Comparison of ENCODE assay signal across 24 mouse cellular contexts in genomic region chr9:74982193-74982592, GRCm38 (mm10). TPM values are rescaled to one million over a fixed set of nuclear protein-coding genes. Genes with fewer than 3 reads are reported as not detected.
DNase-seq lines count a peak whose midpoint lies in the region; ATAC-seq and TF ChIP-seq lines count a peak whose summit lies in the region.
"Had no signal": no experiment of that assay in that cellular context is flagged by ENCODE, and none has a peak within 500 bp of the region (broad histone marks: within the 10 kb centered on the region; RNA-seq: fewer than 3 reads in every experiment).

No protein-coding gene starts in this region.

- peaks cover 18% of the 10 kb centered on the region for H3K4me1 ChIP-seq in heart, adult 2 months (ENCODE audit: control insufficient read depth, insufficient read depth, low read length)
- H3K4me1 ChIP-seq in heart, embryonic 11.5 days (ENCODE audit: control insufficient read depth, insufficient read depth, low read length), result peaks cover 6% of the 10 kb centered on the region
- peaks cover 25% of the 10 kb centered on the region for H3K4me1 ChIP-seq in heart, postnatal 0 days (ENCODE audit: control insufficient read depth, insufficient read depth)
- peaks cover 16% of the 10 kb centered on the region; the same call in 1 of the 2 replicates for H3K4me1 ChIP-seq in embryonic facial prominence, embryonic 14.5 days (ENCODE audit: control insufficient read depth, insufficient read depth, low read length)
- peaks cover 13% of the 10 kb centered on the region; the same call in 1 of the 2 replicates for H3K4me1 ChIP-seq in hindbrain, postnatal 0 days (ENCODE audit: insufficient read depth, low read length)
- H3K4me1 ChIP-seq: liver, embryonic 15.5 days; lung, embryonic 15.5 days had no signal

- H3K27ac ChIP-seq in heart, adult 2 months, result peak overlapping the region; percentile 71
- no peak overlapping the region for H3K27ac ChIP-seq in heart, embryonic 11.5 days (ENCODE audit: low read depth, low read length)
- peak overlapping the region; percentile 70 for H3K27ac ChIP-seq in heart, postnatal 0 days (ENCODE audit: low read depth)
- peak overlapping the region; percentile 6; the same call in 1 of the 2 replicates for H3K27ac ChIP-seq in embryonic facial prominence, embryonic 14.5 days (replicated peaks; ENCODE audit: low read depth, low read length)
- no peak overlapping the region for H3K27ac ChIP-seq in hindbrain, postnatal 0 days
- H3K27ac ChIP-seq: hindbrain, embryonic 10.5 days; hindbrain, embryonic 15.5 days; kidney, embryonic 15.5 days; liver, embryonic 15.5 days; lung, embryonic 15.5 days; midbrain, embryonic 10.5 days; midbrain, embryonic 15.5 days; neural tube, embryonic 15.5 days had no signal

- TF ChIP-seq EP300 in heart, adult 2 months (IDR thresholded peaks at IDR 0.05; ENCODE audit: insufficient read depth, low read depth, low read length), result no peak
- no peak for TF ChIP-seq EP300 in heart, postnatal 0 days (IDR thresholded peaks at IDR 0.05; ENCODE audit: low read depth)

- TF ChIP-seq POLR2A in heart, adult 2 months (IDR thresholded peaks at IDR 0.05; ENCODE audit: insufficient read depth, low read depth, low read length), result no peak

- intact Hi-C loops in heart, adult 2 months (cut with DNase I), result no loop called here

- no peak for ATAC-seq in heart, embryonic 11.5 days (replicated peaks; ENCODE audit: insufficient number of reproducible peaks, low FRiP score, low TSS enrichment)
- peak; percentile 52; the same call in 1 of the 2 replicates for ATAC-seq in heart, postnatal 0 days (ENCODE audit: insufficient read depth, low read depth)
- no peak for ATAC-seq in embryonic facial prominence, embryonic 14.5 days (ENCODE audit: low read depth)
- ATAC-seq in hindbrain, postnatal 0 days, result no peak
- ATAC-seq: forebrain, embryonic 16.5 days; midbrain, embryonic 15.5 days had no signal

- no peak overlapping the region for H3K4me3 ChIP-seq in heart, adult 2 months
- H3K4me3 ChIP-seq in heart, embryonic 11.5 days (ENCODE audit: low read depth, low read length), result no peak overlapping the region
- H3K4me3 ChIP-seq in heart, postnatal 0 days (ENCODE audit: low read depth, low read length), result no peak overlapping the region
- H3K4me3 ChIP-seq in embryonic facial prominence, embryonic 14.5 days (ENCODE audit: low read depth, low read length), result no peak overlapping the region
- no peak overlapping the region for H3K4me3 ChIP-seq in hindbrain, postnatal 0 days (ENCODE audit: low read length)
- H3K4me3 ChIP-seq: erythroblast, embryonic 14.5 days; hindbrain, embryonic 10.5 days; hindbrain, embryonic 15.5 days; kidney, embryonic 15.5 days; liver, embryonic 15.5 days; lung, embryonic 15.5 days; midbrain, embryonic 10.5 days; midbrain, embryonic 15.5 days; neural tube, embryonic 15.5 days had no signal

- no peak overlapping the region; the same call in 1 of the 2 replicates for H3K9ac ChIP-seq in heart, adult 2 months (ENCODE audit: low read depth, low read length)
- no peak overlapping the region for H3K9ac ChIP-seq in heart, embryonic 11.5 days (ENCODE audit: low read depth, low read length)
- no peak overlapping the region; the same call in 1 of the 2 replicates for H3K9ac ChIP-seq in heart, postnatal 0 days (replicated peaks; ENCODE audit: low read depth, low read length)
- no peak overlapping the region for H3K9ac ChIP-seq in embryonic facial prominence, embryonic 14.5 days (ENCODE audit: low read depth, low read length)
- H3K9ac ChIP-seq in hindbrain, postnatal 0 days (replicated peaks; ENCODE audit: low read length), result no peak overlapping the region
- H3K9ac ChIP-seq: hindbrain, embryonic 15.5 days; kidney, embryonic 15.5 days; liver, embryonic 15.5 days; lung, embryonic 15.5 days; midbrain, embryonic 15.5 days; neural tube, embryonic 15.5 days had no signal

- H3K27me3 ChIP-seq in heart, adult 2 months (ENCODE audit: control insufficient read depth, insufficient read depth, low read length), result no peaks in the 10 kb centered on the region
- no peaks in the 10 kb centered on the region for H3K27me3 ChIP-seq in heart, embryonic 11.5 days (ENCODE audit: control insufficient read depth, insufficient read depth, low read length)
- no peaks in the 10 kb centered on the region for H3K27me3 ChIP-seq in heart, postnatal 0 days (ENCODE audit: control insufficient read depth, insufficient read depth, low read length)
- no peaks in the 10 kb centered on the region for H3K27me3 ChIP-seq in embryonic facial prominence, embryonic 14.5 days (replicated peaks; ENCODE audit: control insufficient read depth, insufficient read depth, low read length)
- H3K27me3 ChIP-seq in hindbrain, postnatal 0 days (ENCODE audit: insufficient read depth, low read length), result no peaks in the 10 kb centered on the region
- H3K27me3 ChIP-seq: hindbrain, embryonic 15.5 days; kidney, embryonic 15.5 days; liver, embryonic 15.5 days; lung, embryonic 15.5 days; midbrain, embryonic 15.5 days; neural tube, embryonic 15.5 days had no signal

- H3K36me3 ChIP-seq in heart, adult 2 months (ENCODE audit: control insufficient read depth, insufficient read depth, low read length), result peaks cover 11% of the 10 kb centered on the region
- no peaks in the 10 kb centered on the region for H3K36me3 ChIP-seq in heart, embryonic 11.5 days (ENCODE audit: control insufficient read depth, insufficient read depth, low read length)
- H3K36me3 ChIP-seq in heart, postnatal 0 days (replicated peaks; ENCODE audit: control insufficient read depth, insufficient read depth, low read length), result no peaks in the 10 kb centered on the region
- no peaks in the 10 kb centered on the region for H3K36me3 ChIP-seq in embryonic facial prominence, embryonic 14.5 days (ENCODE audit: control insufficient read depth, insufficient read depth, low read length)
- H3K36me3 ChIP-seq in hindbrain, postnatal 0 days (ENCODE audit: insufficient read depth, low read length), result no peaks in the 10 kb centered on the region
- H3K36me3 ChIP-seq: hindbrain, embryonic 10.5 days; hindbrain, embryonic 15.5 days; kidney, embryonic 15.5 days; liver, embryonic 15.5 days; lung, embryonic 15.5 days; midbrain, embryonic 10.5 days; midbrain, embryonic 15.5 days; neural tube, embryonic 15.5 days had no signal

- H3K79me2 ChIP-seq in heart, adult 2 months (replicated peaks; ENCODE audit: control insufficient read depth, insufficient read depth, low read length), result no peaks in the 10 kb centered on the region

- 63% methylated on average over 8 of the region's 8 CpGs for WGBS in heart, adult 2 months
- WGBS in heart, embryonic 11.5 days (ENCODE audit: insufficient replicate concordance), result 72% methylated on average over 8 of the region's 8 CpGs
- 50% methylated on average over 8 of the region's 8 CpGs for WGBS in heart, postnatal 0 days
- 64% methylated on average over 8 of the region's 8 CpGs for WGBS in embryonic facial prominence, embryonic 14.5 days
- WGBS in hindbrain, postnatal 0 days, result 85% methylated on average over 8 of the region's 8 CpGs

- no peaks in the 10 kb centered on the region for H3K9me3 ChIP-seq in heart, embryonic 11.5 days (replicated peaks; ENCODE audit: control insufficient read depth, low read length)
- no peaks in the 10 kb centered on the region for H3K9me3 ChIP-seq in heart, postnatal 0 days (replicated peaks; ENCODE audit: control insufficient read depth, low read length)
- no peaks in the 10 kb centered on the region for H3K9me3 ChIP-seq in embryonic facial prominence, embryonic 14.5 days (ENCODE audit: control insufficient read depth, low read length)
- no peaks in the 10 kb centered on the region for H3K9me3 ChIP-seq in hindbrain, postnatal 0 days (ENCODE audit: low read length)
- H3K9me3 ChIP-seq: hindbrain, embryonic 10.5 days; hindbrain, embryonic 15.5 days; kidney, embryonic 15.5 days; liver, embryonic 15.5 days; lung, embryonic 15.5 days; midbrain, embryonic 10.5 days; midbrain, embryonic 15.5 days; neural tube, embryonic 15.5 days had no signal

- H3K4me2 ChIP-seq in heart, embryonic 11.5 days, result no peak overlapping the region
- peak overlapping the region; percentile 7; the same call in 1 of the 2 replicates for H3K4me2 ChIP-seq in heart, postnatal 0 days (ENCODE audit: low read depth, low read length)
- H3K4me2 ChIP-seq in embryonic facial prominence, embryonic 14.5 days (ENCODE audit: low read depth, low read length), result no peak overlapping the region
- no peak overlapping the region for H3K4me2 ChIP-seq in hindbrain, postnatal 0 days (ENCODE audit: low read depth, low read length)
- H3K4me2 ChIP-seq: hindbrain, embryonic 15.5 days; kidney, embryonic 15.5 days; liver, embryonic 15.5 days; lung, embryonic 15.5 days; midbrain, embryonic 15.5 days; neural tube, embryonic 15.5 days had no signal

- TF ChIP-seq CTCF in heart, adult 2 months (IDR thresholded peaks at IDR 0.05), result no peak
- no peak for TF ChIP-seq CTCF in heart, postnatal 0 days (IDR thresholded peaks at IDR 0.05; ENCODE audit: low read depth)
- TF ChIP-seq CTCF in hindbrain, postnatal 0 days (IDR thresholded peaks at IDR 0.05; ENCODE audit: low read depth), result no peak

- DNase-seq in heart, adult 2 months, result no peak
- DNase-seq in heart, postnatal 0 days (ENCODE audit: low spot score), result no peak
- DNase-seq in heart, adult 8-10 months (ENCODE audit: low spot score), result no peak
- no peak for DNase-seq in embryonic facial prominence, embryonic 14.5 days (ENCODE audit: low spot score)
- no peak for DNase-seq in hindbrain, postnatal 0 days (ENCODE audit: low spot score)
- DNase-seq: adrenal gland, postnatal 25 days; cerebellum, postnatal 10 days; gastrocnemius, postnatal 14 days; heart, postnatal 14 days; kidney, adult 18-20 months; kidney, postnatal 25 days; retina, postnatal 1 day; right cerebral cortex, postnatal 14 days had no signal

RNA-seq across cellular contexts. Expression of gene Fam214a, which starts 29.5 kb away (rescaled TPM):
- total RNA-seq in heart, adult 2 months (2021), result 10 to 100 TPM; 20.6 to 30.2 TPM
- 10.7 and 16.5 TPM in 2 replicates for polyA plus RNA-seq in heart, adult 2 months (2012; rRNA removed)
- 9.7 and 9.9 TPM in 2 replicates for polyA plus RNA-seq in heart, embryonic 11.5 days (2014; fragmentation: Nextera tagmentation; extraction: Ambion mirVana)
- 14.4 and 20.8 TPM in 2 replicates for total RNA-seq in heart, postnatal 0 days (2014; rRNA removed; ENCODE audit: low replicate concordance)
- polyA plus RNA-seq in heart, postnatal 0 days (2015; fragmentation: Nextera tagmentation; extraction: Ambion mirVana), result 12.4 and 13.3 TPM in 2 replicates
- 10 to 100 TPM; 20.6 to 41.9 (median 32.7) TPM for total RNA-seq in heart, adult 8-10 months (2022)
- polyA plus RNA-seq in embryonic facial prominence, embryonic 14.5 days (2014; fragmentation: Nextera tagmentation; extraction: Ambion mirVana), result 12.0 and 15.7 TPM in 2 replicates
- 28.6 and 37.4 TPM in 2 replicates for total RNA-seq in hindbrain, postnatal 0 days (2014; rRNA removed)
- polyA plus RNA-seq in hindbrain, postnatal 0 days (2015; fragmentation: Nextera tagmentation; extraction: Ambion mirVana), result 18.6 and 19.3 TPM in 2 replicates
- polyA plus RNA-seq: erythroblast, embryonic 14.5 days had no signal

RNA-seq across cellular contexts. Expression of gene Arpp19, which starts 55.2 kb away (rescaled TPM):
- total RNA-seq in heart, adult 2 months (2021), result 100 to 1,000 TPM; 160 to 196 TPM
- polyA plus RNA-seq in heart, adult 2 months (2012; rRNA removed), result 25.1 and 50.0 TPM in 2 replicates
- 262 and 278 TPM in 2 replicates for polyA plus RNA-seq in heart, embryonic 11.5 days (2014; fragmentation: Nextera tagmentation; extraction: Ambion mirVana)
- 24.3 and 44.3 TPM in 2 replicates for total RNA-seq in heart, postnatal 0 days (2014; rRNA removed; ENCODE audit: low replicate concordance)
- polyA plus RNA-seq in heart, postnatal 0 days (2015; fragmentation: Nextera tagmentation; extraction: Ambion mirVana), result 229 and 244 TPM in 2 replicates
- 100 to 1,000 TPM; 151 to 245 (median 188) TPM for total RNA-seq in heart, adult 8-10 months (2022)
- 244 and 272 TPM in 2 replicates for polyA plus RNA-seq in embryonic facial prominence, embryonic 14.5 days (2014; fragmentation: Nextera tagmentation; extraction: Ambion mirVana)
- 92.5 and 106 TPM in 2 replicates for total RNA-seq in hindbrain, postnatal 0 days (2014; rRNA removed)
- polyA plus RNA-seq in hindbrain, postnatal 0 days (2015; fragmentation: Nextera tagmentation; extraction: Ambion mirVana), result 204 and 209 TPM in 2 replicates

Comparison
In these comparisons a context has a peak if more than half of its experiments do, and no peak if none do; other contexts are left out.
1. H3K27ac ChIP-seq: peak in heart, adult 2 months (single experiment), heart, postnatal 0 days (single experiment) and embryonic facial prominence, embryonic 14.5 days (single experiment); none in heart, embryonic 11.5 days (single experiment) and hindbrain, postnatal 0 days (single experiment).